Mouse (Mus musculus) liver, embryonic 14.5 days (tissue): ENCODE measurements around the gene Cuedc2. TPM values are rescaled to one million over a fixed set of nuclear protein-coding genes. Genes with fewer than 3 reads are reported as not detected.

Experiments used
- ATAC-seq: fragments of 200-750 bp; cut with Nextera tagmentation; 2 replicates; pipeline ENCODE4 v1.8.0; 2017; ENCODE audit warnings: moderate number of reproducible peaks, mild to moderate bottlenecking, moderate library complexity; ENCODE audit not compliant: insufficient read depth
- DNase-seq, 3 experiments: peaks; one replicate each; pipeline ENCODE4 v3.0.0-alpha.2; 2012 to 2013; ENCODE audit warnings: low read depth in 3 of 3, low spot score in 3 of 3
- H3K27ac ChIP-seq: fragments of 300-500 bp; sonication (generic); 2 replicates; pipeline ENCODE4 v1.5.1; 2014; ENCODE audit warnings: moderate library complexity, mild to moderate bottlenecking, control low read depth, inconsistent platforms
- H3K27me3 ChIP-seq: fragments of 300-500 bp; sonication (generic); 2 replicates; pipeline ENCODE4 v1.6.1; 2014; ENCODE audit warnings: mild to moderate bottlenecking, low read length, moderate library complexity; ENCODE audit not compliant: control insufficient read depth, insufficient read depth
- H3K36me3 ChIP-seq: fragments of 300-500 bp; sonication (generic); replicated peaks from 2 replicates; pipeline ENCODE4 v1.6.1; 2014; ENCODE audit warnings: low read depth; ENCODE audit not compliant: control insufficient read depth, insufficient read depth
- H3K4me1 ChIP-seq, 2 experiments: fragments of 200-500 bp in 1 of 2; fragments of 300-500 bp in 1 of 2; sonication (generic) in 1 of 2; replicated peaks; 2 replicates each; pipeline ENCODE4 v1.6.1; 2012 to 2014; ENCODE audit warnings: antibody characterized with exemption in 1 of 2, inconsistent platforms in 1 of 2, low read length in 1 of 2; ENCODE audit not compliant: control insufficient read depth in 2 of 2, insufficient read depth in 2 of 2
- H3K4me2 ChIP-seq: fragments of 300-500 bp; sonication (generic); 2 replicates; pipeline ENCODE4 v1.6.1; 2014; ENCODE audit warnings: low read depth, mild to moderate bottlenecking, control low read depth, moderate library complexity
- H3K4me3 ChIP-seq, 2 experiments: fragments of 200-500 bp in 1 of 2; fragments of 300-500 bp in 1 of 2; sonication (generic) in 1 of 2; 2 replicates each; pipeline ENCODE4 v1.5.1; 2012 to 2014; ENCODE audit warnings: low read depth in 2 of 2, low read length in 2 of 2, mild to moderate bottlenecking in 2 of 2, control low read depth in 1 of 2, inconsistent platforms in 1 of 2, moderate library complexity in 1 of 2; ENCODE audit not compliant: insufficient read depth in 1 of 2
- H3K9ac ChIP-seq: fragments of 300-500 bp; sonication (generic); replicated peaks from 2 replicates; pipeline ENCODE4 v1.6.1; 2014; ENCODE audit warnings: mild to moderate bottlenecking, control low read depth, moderate library complexity
- H3K9me3 ChIP-seq: fragments of 300-500 bp; sonication (generic); 2 replicates; pipeline ENCODE4 v1.6.1; 2016; ENCODE audit warnings: low read length, mixed read lengths; ENCODE audit not compliant: control insufficient read depth
- CTCF ChIP-seq: IDR thresholded peaks from 2 replicates; pipeline ENCODE4 v1.5.1; 2016; ENCODE audit warnings: antibody characterized with exemption, low read depth, control low read depth
- EP300 ChIP-seq: IDR thresholded peaks from 2 replicates; pipeline ENCODE4 v1.6.1; 2016; ENCODE audit warnings: antibody characterized with exemption, low read depth
- WGBS: fragments of 180-500 bp; shearing (Covaris S2); extraction: QIAGEN DNeasy Blood & Tissue Kit; methylation state at CpG from one replicate; pipeline ENCODE4 v1.1.7; 2014; ENCODE audit not compliant: insufficient replicate concordance; 5-methylcytosine and 5-hydroxymethylcytosine counted together
- polyA plus RNA-seq, 2 experiments: library from polyadenylated mRNA; depleted of rRNA in 1 of 2; stranded (reverse) in 1 of 2; unstranded in 1 of 2; fragments of >200 nt; fragmentation: Nextera tagmentation in 1 of 2; extraction: Ambion mirVana in 1 of 2; gene quantifications; 2 replicates each; pipeline versions ENCODE4 v1.2.1 to v1.2.3; 2012 to 2014

The Cuedc2 gene
- polyA plus RNA-seq, 2 experiments, result 54.9 to 76.6 TPM

GRCm38 (mm10) chr19:46324918-46325317, 13.6 kb downstream of the Cuedc2 start:
- peaks cover 77% of the 10 kb centered on the region for H3K27me3 ChIP-seq
- H3K9me3 ChIP-seq, result no peaks in the 10 kb centered on the region
- DNase-seq, result no peak
- no peak overlapping the region for H3K9ac ChIP-seq
- ATAC-seq, result no peak
- no peak overlapping the region for H3K27ac ChIP-seq
- peaks cover 13 to 20% of the 10 kb centered on the region in 2 experiments for H3K4me1 ChIP-seq
- H3K36me3 ChIP-seq, result no peaks in the 10 kb centered on the region
- WGBS, result 48% methylated on average over 5 of the region's 5 CpGs
- H3K4me3 ChIP-seq, result no peak overlapping the region
- TF ChIP-seq CTCF, result no peak
- no peak for TF ChIP-seq EP300
- H3K4me2 ChIP-seq, result no peak overlapping the region

DNA sequence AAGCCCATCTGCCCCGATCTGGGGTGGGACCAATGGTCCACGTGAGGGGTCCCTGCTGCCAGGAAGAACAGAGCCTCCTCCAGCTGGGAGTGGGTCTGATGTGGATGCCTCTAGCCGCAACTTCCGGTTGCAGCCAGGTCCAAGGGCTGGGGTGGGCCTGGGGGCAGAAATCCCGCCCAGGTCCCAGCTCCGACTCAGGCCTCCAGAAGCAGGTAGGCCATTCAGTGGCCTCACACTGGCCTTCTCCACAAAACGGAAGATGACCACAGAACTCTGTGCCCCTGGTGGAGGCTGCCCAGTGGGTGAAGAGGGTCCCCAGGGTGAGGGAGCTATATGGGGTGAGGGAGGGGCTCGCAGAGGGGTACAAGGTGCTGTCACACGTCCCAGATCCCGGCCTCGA, 14.1 kb downstream of the Cuedc2 start:
- no peaks in the 10 kb centered on the region for H3K9me3 ChIP-seq
- ATAC-seq, result no peak
- H3K4me3 ChIP-seq, result no peak overlapping the region
- 47% methylated on average over 11 of the region's 11 CpGs for WGBS
- no peak for TF ChIP-seq CTCF
- no peak for TF ChIP-seq EP300
- H3K36me3 ChIP-seq, result no peaks in the 10 kb centered on the region
- no peak for DNase-seq
- H3K27ac ChIP-seq, result no peak overlapping the region
- peaks cover 10 to 14% of the 10 kb centered on the region in 2 experiments for H3K4me1 ChIP-seq
- no peak overlapping the region for H3K9ac ChIP-seq
- peaks cover 82% of the 10 kb centered on the region for H3K27me3 ChIP-seq
- no peak overlapping the region for H3K4me2 ChIP-seq

- ATAC-seq (no peak), DNase-seq (no peak)
- 52% methylated on average over 5 of the region's 5 CpGs for WGBS
- no peaks in the 10 kb centered on the region for H3K36me3 ChIP-seq
- H3K4me1 ChIP-seq, result peaks cover 9 to 11% of the 10 kb centered on the region in 2 experiments
- TF ChIP-seq EP300 (no peak), CTCF (no peak)
- no peak overlapping the region for H3K9ac ChIP-seq
- no peak overlapping the region for H3K4me2 ChIP-seq
- H3K27me3 ChIP-seq, result peaks cover 89% of the 10 kb centered on the region
- H3K4me3 ChIP-seq, result no peak overlapping the region
- H3K27ac ChIP-seq, result no peak overlapping the region
- no peaks in the 10 kb centered on the region for H3K9me3 ChIP-seq
Measured at GRCm38 (mm10) chr19:46323716-46324115, 14.8 kb downstream of the Cuedc2 start.

- TF ChIP-seq EP300, result no peak
- TF ChIP-seq CTCF, result no peak
Measured at GRCm38 (mm10) chr19:46322996-46323572, 15.4 kb downstream of the Cuedc2 start.

GRCm38 (mm10) chr19:46322144-46322995, 16.1 kb downstream of the Cuedc2 start:
- H3K4me1 ChIP-seq, result peaks cover 4 to 6% of the 10 kb centered on the region in 2 experiments
- ATAC-seq, result no peak; the same call in 1 of the 2 replicates
- TF ChIP-seq CTCF (no peak), EP300 (no peak)

More at GRCm38 (mm10) chr19:46322996-46323572, 15.4 kb downstream of the Cuedc2 start:
- H3K4me2 ChIP-seq, result no peak overlapping the region
- peaks cover 95% of the 10 kb centered on the region for H3K27me3 ChIP-seq
- no peak overlapping the region for H3K4me3 ChIP-seq
- H3K4me1 ChIP-seq, result peaks cover 9 to 11% of the 10 kb centered on the region in 2 experiments
- DNase-seq (no peak), ATAC-seq (no peak)
- H3K9me3 ChIP-seq, result no peaks in the 10 kb centered on the region
- no peaks in the 10 kb centered on the region for H3K36me3 ChIP-seq
- no peak overlapping the region for H3K27ac ChIP-seq
- H3K9ac ChIP-seq, result no peak overlapping the region
- whole genome bisulfite sequencing, result 55% methylated on average over 13 of the region's 13 CpGs

More at GRCm38 (mm10) chr19:46322144-46322995, 16.1 kb downstream of the Cuedc2 start:
- H3K9ac ChIP-seq, result no peak overlapping the region
- H3K27ac ChIP-seq, result no peak overlapping the region
- H3K36me3 ChIP-seq, result no peaks in the 10 kb centered on the region
- WGBS, result 44% methylated on average over 11 of the region's 11 CpGs
- no peaks in the 10 kb centered on the region for H3K9me3 ChIP-seq
- H3K4me2 ChIP-seq, result no peak overlapping the region
- peaks cover 99% of the 10 kb centered on the region for H3K27me3 ChIP-seq
- no peak for DNase-seq
- H3K4me3 ChIP-seq, result no peak overlapping the region
